Mouse (Mus musculus): ENCODE data around the gene Trnt1. TPM values are rescaled to one million over a fixed set of nuclear protein-coding genes. Genes with fewer than 3 reads are reported as not detected.

The Trnt1 gene
- polyA plus RNA-seq, 1 experiment, result 9.4 TPM

DNA sequence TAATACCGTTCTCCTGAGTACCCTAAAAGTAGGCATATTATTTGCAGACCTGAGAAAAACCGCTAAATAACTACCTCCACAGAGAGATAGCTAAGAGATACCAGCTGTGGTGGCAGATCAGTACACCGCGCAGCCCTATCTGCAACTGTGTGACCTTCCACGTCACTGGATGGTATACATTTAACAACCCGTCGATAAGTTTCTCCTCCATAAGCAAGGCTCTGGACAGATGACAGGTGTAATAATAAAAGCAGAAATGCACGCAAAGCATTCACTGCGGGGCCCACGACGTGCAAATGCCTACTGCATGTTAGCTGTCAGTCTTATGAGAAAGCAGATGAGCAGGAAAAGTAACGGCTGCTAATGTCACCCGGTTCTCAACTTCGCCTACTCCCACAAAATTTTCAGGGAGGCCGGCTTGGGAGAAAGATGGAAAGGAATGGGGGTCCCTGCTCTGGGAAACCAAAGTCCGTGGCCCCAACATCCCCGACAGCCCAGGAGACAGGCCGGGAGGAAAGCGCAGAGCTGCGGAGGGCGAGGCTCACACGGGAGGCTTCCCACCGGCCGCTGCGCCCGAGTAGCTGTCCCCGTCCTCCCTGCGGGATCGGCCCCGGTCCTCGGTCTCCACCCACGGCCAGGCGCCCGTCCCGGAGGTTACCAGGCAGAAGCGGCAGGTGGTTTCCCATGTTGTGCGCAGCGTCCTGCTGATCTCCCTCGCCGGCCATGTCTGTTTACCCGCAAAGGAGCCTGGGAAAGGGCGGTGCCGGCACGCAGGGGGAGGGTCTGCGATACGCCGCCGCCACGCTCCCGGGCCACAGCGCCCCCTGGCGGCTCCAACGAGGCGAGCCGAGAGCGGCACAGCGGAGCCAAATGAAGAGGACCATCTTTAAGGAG, 30.7 kb downstream of the Trnt1 start, which contains the start of gene Crbn:
TSS of gene Crbn (minus strand) at position 745 of the 894 bp plus-strand sequence.
- WGBS, result 2% methylated on average over 57 of the region's 57 CpGs
- peak within 1 kb of the TSS; percentile 47; the same call in 1 of the 2 replicates for H3K27ac ChIP-seq (ENCODE audit: insufficient read depth, low read depth, low read length)
- DNase-seq, result peak; percentile 93
- H3K36me3 ChIP-seq (ENCODE audit: control insufficient read depth, insufficient read depth, low read length), result no peaks in the 10 kb centered on the region
- peak; percentile 46 for TF ChIP-seq POLR2A (IDR thresholded peaks at IDR 0.05; ENCODE audit: low read depth, low read length)
- peak; percentile 85 for TF ChIP-seq CTCF (conservative IDR thresholded peaks at IDR 0.05; ENCODE audit: insufficient read depth, insufficient read length, low read depth, low read length)
- peaks cover 5% of the 10 kb centered on the region; the same call in 1 of the 2 replicates for H3K4me1 ChIP-seq (ENCODE audit: control insufficient read depth, insufficient read depth, low read length)
- H3K27me3 ChIP-seq (replicated peaks; ENCODE audit: control insufficient read depth, insufficient read depth, low read length), result no peaks in the 10 kb centered on the region
- peak within 1 kb of the TSS; percentile 91 for H3K4me3 ChIP-seq (ENCODE audit: insufficient read depth, low read depth, low read length)

DNA sequence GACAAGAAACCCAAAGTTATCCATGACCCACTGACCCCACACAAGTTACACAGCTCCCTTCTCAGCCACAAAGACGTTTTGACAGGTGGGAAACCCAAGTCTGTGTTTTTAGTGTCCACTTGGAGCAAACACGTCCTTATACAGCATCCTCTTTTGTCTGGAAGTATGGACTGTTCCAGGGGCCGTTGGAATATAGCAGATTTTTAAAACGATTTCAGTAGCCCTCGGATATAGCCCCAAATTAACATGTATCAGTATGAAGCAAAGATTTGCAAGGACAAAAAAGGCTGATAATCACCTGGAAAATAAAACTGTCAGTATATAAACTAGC, 31.3 kb downstream of the Trnt1 start:
- H3K27ac ChIP-seq (ENCODE audit: insufficient read depth, low read depth, low read length), result no peak overlapping the region
- peaks cover 5% of the 10 kb centered on the region; the same call in 1 of the 2 replicates for H3K4me1 ChIP-seq (ENCODE audit: control insufficient read depth, insufficient read depth, low read length)
- H3K27me3 ChIP-seq (replicated peaks; ENCODE audit: control insufficient read depth, insufficient read depth, low read length), result no peaks in the 10 kb centered on the region
- no peaks in the 10 kb centered on the region for H3K36me3 ChIP-seq (ENCODE audit: control insufficient read depth, insufficient read depth, low read length)
- TF ChIP-seq CTCF (conservative IDR thresholded peaks at IDR 0.05; ENCODE audit: insufficient read depth, insufficient read length, low read depth, low read length), result no peak
- TF ChIP-seq POLR2A (IDR thresholded peaks at IDR 0.05; ENCODE audit: low read depth, low read length), result peak; percentile 2
- peak overlapping the region; percentile 27; the same call in 1 of the 2 replicates for H3K4me3 ChIP-seq (ENCODE audit: insufficient read depth, low read depth, low read length)
- WGBS, result 53% methylated on average over 5 of the region's 5 CpGs
- no peak for DNase-seq

- H3K4me1 ChIP-seq (ENCODE audit: control insufficient read depth, insufficient read depth, low read length), result peaks cover 2% of the 10 kb centered on the region; the same call in 1 of the 2 replicates
- no peaks in the 10 kb centered on the region for H3K36me3 ChIP-seq (ENCODE audit: control insufficient read depth, insufficient read depth, low read length)
- no peak overlapping the region for H3K27ac ChIP-seq (ENCODE audit: insufficient read depth, low read depth, low read length)
- TF ChIP-seq CTCF (conservative IDR thresholded peaks at IDR 0.05; ENCODE audit: insufficient read depth, insufficient read length, low read depth, low read length), result peak; percentile 47
- no peak for TF ChIP-seq POLR2A (IDR thresholded peaks at IDR 0.05; ENCODE audit: low read depth, low read length)
- H3K4me3 ChIP-seq (ENCODE audit: insufficient read depth, low read depth, low read length), result no peak overlapping the region
- H3K27me3 ChIP-seq (replicated peaks; ENCODE audit: control insufficient read depth, insufficient read depth, low read length), result no peaks in the 10 kb centered on the region
- DNase-seq, result peak; percentile 59
- WGBS, result 16% methylated on average over 2 of the region's 2 CpGs
Measured at GRCm38 (mm10) chr6:106804904-106805303, 36.0 kb downstream of the Trnt1 start.

DNA sequence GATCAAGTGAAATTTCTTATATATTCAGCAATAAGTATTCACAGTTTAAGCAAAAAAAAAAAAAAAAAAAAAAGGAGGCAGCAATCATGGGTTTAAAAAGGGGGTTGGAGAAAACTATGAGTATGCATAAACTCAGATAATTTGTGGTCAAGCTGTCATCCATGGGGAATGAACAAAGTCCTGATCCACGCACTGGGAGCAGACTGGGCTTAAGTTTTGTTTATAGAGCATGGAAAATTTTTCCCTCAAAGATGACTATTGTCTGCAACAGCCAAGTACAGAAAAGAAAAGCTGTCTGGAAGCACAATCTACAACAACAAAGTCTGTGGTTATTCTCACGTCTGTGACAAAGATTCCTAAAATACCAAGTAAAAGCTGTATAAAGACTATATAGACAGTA, 40.2 kb downstream of the Trnt1 start:
- Histone ChIP-seq H3K36me3 (ENCODE audit: control insufficient read depth, insufficient read depth, low read length) (no peaks in the 10 kb centered on the region), H3K4me1 (ENCODE audit: control insufficient read depth, insufficient read depth, low read length) (peaks cover 7% of the 10 kb centered on the region; the same call in 1 of the 2 replicates), H3K27me3 (replicated peaks; ENCODE audit: control insufficient read depth, insufficient read depth, low read length) (no peaks in the 10 kb centered on the region), H3K27ac (ENCODE audit: insufficient read depth, low read depth, low read length) (no peak overlapping the region), H3K4me3 (ENCODE audit: insufficient read depth, low read depth, low read length) (no peak overlapping the region)
- WGBS, result 54% methylated on average over 2 of the region's 2 CpGs
- no peak for DNase-seq
- no peak for TF ChIP-seq CTCF (conservative IDR thresholded peaks at IDR 0.05; ENCODE audit: insufficient read depth, insufficient read length, low read depth, low read length)
- TF ChIP-seq POLR2A (IDR thresholded peaks at IDR 0.05; ENCODE audit: low read depth, low read length), result no peak

DNA sequence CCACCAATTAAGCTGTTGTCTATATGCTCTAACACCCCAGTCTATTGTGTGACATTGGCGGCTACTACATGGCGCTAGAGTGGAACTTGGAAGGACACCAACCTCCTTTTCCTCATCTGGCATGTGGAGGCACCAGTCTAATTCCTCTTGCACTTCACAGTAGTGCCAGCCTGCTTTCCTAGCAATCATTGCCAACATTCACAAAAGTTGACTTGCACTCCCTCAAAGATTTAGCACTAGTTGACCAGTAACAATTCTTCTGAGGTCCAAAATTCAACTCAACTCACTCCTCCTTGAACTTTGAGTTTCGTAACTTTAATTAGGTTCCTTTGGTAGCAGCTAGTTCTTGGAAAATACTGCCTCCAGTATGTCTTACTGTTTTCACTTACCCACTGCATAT, 41.8 kb downstream of the Trnt1 start:
- 67% methylated on average over 3 of the region's 3 CpGs for whole genome bisulfite sequencing
- H3K27me3 ChIP-seq (replicated peaks; ENCODE audit: control insufficient read depth, insufficient read depth, low read length), result no peaks in the 10 kb centered on the region
- H3K36me3 ChIP-seq (ENCODE audit: control insufficient read depth, insufficient read depth, low read length), result no peaks in the 10 kb centered on the region
- H3K27ac ChIP-seq (ENCODE audit: insufficient read depth, low read depth, low read length), result peak overlapping the region; percentile 56
- no peak for TF ChIP-seq CTCF (conservative IDR thresholded peaks at IDR 0.05; ENCODE audit: insufficient read depth, insufficient read length, low read depth, low read length)
- no peak for TF ChIP-seq POLR2A (IDR thresholded peaks at IDR 0.05; ENCODE audit: low read depth, low read length)
- DNase-seq, result peak; percentile 81
- H3K4me1 ChIP-seq (ENCODE audit: control insufficient read depth, insufficient read depth, low read length), result peaks cover 7% of the 10 kb centered on the region; the same call in 1 of the 2 replicates
- no peak overlapping the region for H3K4me3 ChIP-seq (ENCODE audit: insufficient read depth, low read depth, low read length)

DNA sequence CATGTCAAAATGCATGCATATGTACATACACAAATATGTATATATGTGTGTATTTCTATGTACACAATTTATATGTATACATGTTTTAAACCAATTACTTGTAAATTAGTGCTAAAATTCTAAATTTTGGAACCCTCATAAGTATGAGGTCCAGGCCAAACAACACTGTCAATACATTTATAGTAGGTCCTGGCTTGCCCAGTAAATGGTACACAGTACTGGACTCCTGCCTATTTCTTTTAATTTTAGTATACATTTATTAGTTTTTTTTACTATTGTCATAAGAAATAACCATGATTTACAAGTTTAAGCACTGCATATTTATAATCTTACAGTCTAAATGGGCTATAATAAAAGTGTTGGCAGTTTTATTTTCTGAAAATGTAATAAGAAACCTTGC, 50.3 kb downstream of the Trnt1 start:
- H3K4me1 ChIP-seq (ENCODE audit: control insufficient read depth, insufficient read depth, low read length), result no peaks in the 10 kb centered on the region
- no peaks in the 10 kb centered on the region for H3K27me3 ChIP-seq (replicated peaks; ENCODE audit: control insufficient read depth, insufficient read depth, low read length)
- TF ChIP-seq CTCF (conservative IDR thresholded peaks at IDR 0.05; ENCODE audit: insufficient read depth, insufficient read length, low read depth, low read length), result no peak
- TF ChIP-seq POLR2A (IDR thresholded peaks at IDR 0.05; ENCODE audit: low read depth, low read length), result no peak
- DNase-seq, result no peak
- no peak overlapping the region for H3K27ac ChIP-seq (ENCODE audit: insufficient read depth, low read depth, low read length)
- H3K4me3 ChIP-seq (ENCODE audit: insufficient read depth, low read depth, low read length), result no peak overlapping the region
- H3K36me3 ChIP-seq (ENCODE audit: control insufficient read depth, insufficient read depth, low read length), result no peaks in the 10 kb centered on the region

GRCm38 (mm10) chr6:106819906-106820305, 51.0 kb downstream of the Trnt1 start:
- Histone ChIP-seq H3K27ac (ENCODE audit: insufficient read depth, low read depth, low read length) (no peak overlapping the region), H3K4me1 (ENCODE audit: control insufficient read depth, insufficient read depth, low read length) (no peaks in the 10 kb centered on the region), H3K36me3 (ENCODE audit: control insufficient read depth, insufficient read depth, low read length) (no peaks in the 10 kb centered on the region), H3K27me3 (replicated peaks; ENCODE audit: control insufficient read depth, insufficient read depth, low read length) (no peaks in the 10 kb centered on the region), H3K4me3 (ENCODE audit: insufficient read depth, low read depth, low read length) (no peak overlapping the region)
- 56% methylated on average over 3 of the region's 3 CpGs for WGBS
- TF ChIP-seq CTCF (conservative IDR thresholded peaks at IDR 0.05; ENCODE audit: insufficient read depth, insufficient read length, low read depth, low read length), result no peak
- no peak for TF ChIP-seq POLR2A (IDR thresholded peaks at IDR 0.05; ENCODE audit: low read depth, low read length)
- DNase-seq, result no peak
